Mouse (Mus musculus) myocyte (in vitro differentiated cells): ENCODE measurements at regions not wholly inside any gene's neighbourhood (a gene's known extent, or its start where the extent isn't known, plus 50 kb on each side); places are given as distances from the start of the nearest gene placed in this dataset.

ENCODE experiments used
- H3K27me3 ChIP-seq: one replicate; pipeline ENCODE4 v1.6.1; 2011; ENCODE audit not compliant: control insufficient read depth, insufficient read depth, insufficient read length
- H3K36me3 ChIP-seq: one replicate; pipeline ENCODE4 v1.6.1; 2011; ENCODE audit not compliant: control insufficient read depth, insufficient read depth
- H3K4me2 ChIP-seq: one replicate; pipeline ENCODE4 v1.6.1; 2011; ENCODE audit warnings: low read depth, control low read depth
- H3K4me3 ChIP-seq: one replicate; pipeline ENCODE4 v1.5.1; 2011; ENCODE audit warnings: mild to moderate bottlenecking, control low read depth, moderate library complexity
- H3K79me2 ChIP-seq: one replicate; pipeline ENCODE4 v1.6.1; 2011; ENCODE audit not compliant: control insufficient read depth, insufficient read depth
- H3ac ChIP-seq: one replicate; pipeline ENCODE4 v1.6.1; 2011; ENCODE audit not compliant: control insufficient read depth, insufficient read length
- CEBPB ChIP-seq: IDR thresholded peaks from 2 replicates; pipeline ENCODE4 v1.6.1; 2011; ENCODE audit warnings: mild to moderate bottlenecking, moderate library complexity; ENCODE audit not compliant: poor library complexity, insufficient read depth, severe bottlenecking
- E2F4 ChIP-seq: IDR thresholded peaks from one replicate; pipeline ENCODE4 v1.6.1; 2011; ENCODE audit warnings: mild to moderate bottlenecking, control low read depth, moderate library complexity; ENCODE audit not compliant: insufficient read depth
- MAX ChIP-seq: IDR thresholded peaks from one replicate; pipeline ENCODE4 v1.6.1; 2011; ENCODE audit warnings: low read depth, mild to moderate bottlenecking, control low read depth
- MYOD1 ChIP-seq, 3 experiments: IDR thresholded peaks; one replicate each; pipeline ENCODE4 v1.6.1; 2011; ENCODE audit warnings: control low read depth in 2 of 3, low read depth in 2 of 3, mild to moderate bottlenecking in 2 of 3, moderate library complexity in 1 of 3; ENCODE audit not compliant: insufficient read length in 2 of 3, control insufficient read depth in 1 of 3
- MYOG ChIP-seq, 3 experiments: IDR thresholded peaks; one replicate each; pipeline ENCODE4 v1.6.1; 2011; ENCODE audit warnings: control low read depth in 2 of 3, low read depth in 2 of 3, mild to moderate bottlenecking in 2 of 3; ENCODE audit not compliant: insufficient read length in 2 of 3, control insufficient read depth in 1 of 3, insufficient read depth in 1 of 3
- POLR2A ChIP-seq: IDR thresholded peaks from one replicate; pipeline ENCODE4 v1.6.1; 2011; ENCODE audit warnings: low read depth, mild to moderate bottlenecking, control low read depth, moderate library complexity; ENCODE audit not compliant: insufficient read length
- POLR2AphosphoS2 ChIP-seq: IDR thresholded peaks from one replicate; pipeline ENCODE4 v1.6.1; 2011; ENCODE audit warnings: low read depth, control low read depth; ENCODE audit not compliant: insufficient read length
- REST ChIP-seq: IDR thresholded peaks from one replicate; pipeline ENCODE4 v1.6.1; 2011; ENCODE audit warnings: mild to moderate bottlenecking, control low read depth, moderate library complexity; ENCODE audit not compliant: insufficient read depth, insufficient read length
- SRF ChIP-seq: IDR thresholded peaks from one replicate; pipeline ENCODE4 v1.6.1; 2011; ENCODE audit warnings: low read depth; ENCODE audit not compliant: control insufficient read depth, insufficient read length
- TCF12 ChIP-seq: IDR thresholded peaks from one replicate; pipeline ENCODE4 v1.6.1; 2011; ENCODE audit warnings: mild to moderate bottlenecking, control low read depth; ENCODE audit not compliant: poor library complexity, insufficient read depth, severe bottlenecking
- TCF3 ChIP-seq: IDR thresholded peaks from one replicate; pipeline ENCODE4 v1.6.1; 2011; ENCODE audit warnings: low read depth, control low read depth; ENCODE audit not compliant: insufficient read length
- USF1 ChIP-seq: IDR thresholded peaks from one replicate; pipeline ENCODE4 v1.6.1; 2011; ENCODE audit warnings: low read depth, mild to moderate bottlenecking, control low read depth, moderate library complexity

DNA sequence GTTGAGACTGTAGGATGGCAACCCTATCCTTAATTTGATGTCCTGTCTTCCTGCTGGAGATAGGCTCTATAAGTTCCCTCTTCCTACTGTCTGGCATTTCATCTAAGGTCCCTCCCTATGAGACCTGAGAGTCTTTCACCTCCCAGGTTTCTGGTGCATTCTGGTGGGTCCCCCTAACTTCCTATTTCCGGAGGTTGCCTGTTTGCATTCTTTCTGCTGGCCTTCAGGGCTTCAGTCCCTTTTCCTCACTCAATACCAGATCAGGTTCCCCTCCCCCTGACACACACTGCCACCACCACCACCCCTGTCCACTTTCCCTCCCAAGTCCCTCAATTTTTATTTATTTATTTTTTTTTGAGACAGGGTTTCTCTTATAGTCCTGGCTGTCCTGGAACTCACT is 59.5 kb upstream of the Etv6 start:
- Histone ChIP-seq H3K27me3 (peaks cover 3% of the 10 kb centered on the region), H3K79me2 (no peaks in the 10 kb centered on the region), H3K36me3 (no peaks in the 10 kb centered on the region), H3K4me3 (no peak overlapping the region), H3ac (no peak overlapping the region), H3K4me2 (no peak overlapping the region)
- TF ChIP-seq USF1 (no peak), POLR2AphosphoS2 (no peak), POLR2A (no peak), E2F4 (no peak), CEBPB (no peak), TCF3 (no peak), SRF (no peak), MYOD1 (IDR thresholded peaks at IDR 0.05; ENCODE audit: control insufficient read depth in 1 of 3, insufficient read length in 2 of 3, low read depth in 2 of 3) (no peak), MYOG (IDR thresholded peaks at IDR 0.05; ENCODE audit: control insufficient read depth in 1 of 3, insufficient read depth in 1 of 3, insufficient read length in 2 of 3, low read depth in 2 of 3) (no peak), MAX (no peak), TCF12 (no peak), REST (no peak)

DNA sequence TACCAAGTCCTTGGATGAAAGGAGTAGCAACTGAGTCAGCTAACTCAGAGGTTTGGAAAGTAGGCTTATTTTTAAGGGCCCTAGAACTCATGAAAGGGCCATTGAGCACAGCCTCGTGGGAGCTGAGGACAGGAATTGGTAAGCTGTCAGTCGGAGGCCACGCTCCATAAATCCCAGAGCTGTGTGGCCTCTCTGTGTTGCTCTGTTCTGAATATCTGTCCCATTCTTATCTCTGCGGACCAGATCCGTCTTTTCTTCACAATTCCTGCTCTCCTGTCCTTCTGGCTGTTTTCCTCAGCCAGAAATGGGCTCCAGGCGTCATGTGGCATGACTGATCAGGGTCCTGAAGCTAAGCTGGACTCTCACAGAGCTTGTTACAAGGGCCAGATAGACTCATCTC is 58.6 kb upstream of the Etv6 start:
- no peak overlapping the region for H3K4me2 ChIP-seq
- no peak for TF ChIP-seq MYOD1 (IDR thresholded peaks at IDR 0.05; ENCODE audit: control insufficient read depth in 1 of 3, insufficient read length in 2 of 3, low read depth in 2 of 3)

DNA sequence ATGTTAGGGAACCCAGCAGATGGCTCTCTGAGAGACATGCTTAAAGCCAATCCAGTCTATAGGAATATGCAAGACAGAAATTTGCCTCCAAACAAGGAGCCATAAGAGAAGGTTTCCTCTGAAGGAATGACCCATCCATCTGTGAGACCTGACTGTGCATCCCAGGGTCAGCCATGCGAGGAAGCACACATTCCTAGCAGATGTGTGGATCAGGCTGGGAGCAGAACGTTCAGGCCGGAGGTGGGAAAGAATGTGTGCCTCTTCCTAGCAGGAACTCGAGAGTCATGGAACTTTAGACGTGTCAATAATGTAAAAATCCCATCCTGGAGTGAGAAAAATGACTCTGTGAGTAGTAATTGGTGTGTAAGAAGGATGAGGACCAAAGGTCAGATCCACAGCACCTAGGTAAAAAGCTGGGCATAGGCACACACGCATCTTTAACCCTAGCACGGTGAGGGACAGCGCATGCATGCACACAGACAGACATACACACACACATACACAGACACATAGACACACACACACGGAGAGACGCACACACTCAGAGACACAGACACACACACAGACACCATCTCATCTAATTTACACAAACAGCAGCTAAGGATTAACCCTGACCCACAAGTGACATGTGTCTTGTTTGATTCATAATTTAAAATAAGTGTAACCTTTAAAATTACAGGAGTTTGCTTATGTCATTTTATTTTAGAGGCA is 51.5 kb upstream of the Etv6 start:
- Histone ChIP-seq H3K4me3 (no peak overlapping the region), H3ac (no peak overlapping the region), H3K36me3 (no peaks in the 10 kb centered on the region), H3K27me3 (peaks cover 5% of the 10 kb centered on the region), H3K4me2 (no peak overlapping the region), H3K79me2 (no peaks in the 10 kb centered on the region)
- no peak for TF ChIP-seq MYOG (IDR thresholded peaks at IDR 0.05; ENCODE audit: control insufficient read depth in 1 of 3, insufficient read depth in 1 of 3, insufficient read length in 2 of 3, low read depth in 2 of 3)
- no peak for TF ChIP-seq SRF

More for the DNA sequence above, 58.6 kb upstream of the Etv6 start:
- H3K4me3 ChIP-seq, result no peak overlapping the region
- H3K27me3 ChIP-seq, result peaks cover 3% of the 10 kb centered on the region
- H3K36me3 ChIP-seq, result no peaks in the 10 kb centered on the region
- no peaks in the 10 kb centered on the region for H3K79me2 ChIP-seq
- H3ac ChIP-seq, result no peak overlapping the region

DNA sequence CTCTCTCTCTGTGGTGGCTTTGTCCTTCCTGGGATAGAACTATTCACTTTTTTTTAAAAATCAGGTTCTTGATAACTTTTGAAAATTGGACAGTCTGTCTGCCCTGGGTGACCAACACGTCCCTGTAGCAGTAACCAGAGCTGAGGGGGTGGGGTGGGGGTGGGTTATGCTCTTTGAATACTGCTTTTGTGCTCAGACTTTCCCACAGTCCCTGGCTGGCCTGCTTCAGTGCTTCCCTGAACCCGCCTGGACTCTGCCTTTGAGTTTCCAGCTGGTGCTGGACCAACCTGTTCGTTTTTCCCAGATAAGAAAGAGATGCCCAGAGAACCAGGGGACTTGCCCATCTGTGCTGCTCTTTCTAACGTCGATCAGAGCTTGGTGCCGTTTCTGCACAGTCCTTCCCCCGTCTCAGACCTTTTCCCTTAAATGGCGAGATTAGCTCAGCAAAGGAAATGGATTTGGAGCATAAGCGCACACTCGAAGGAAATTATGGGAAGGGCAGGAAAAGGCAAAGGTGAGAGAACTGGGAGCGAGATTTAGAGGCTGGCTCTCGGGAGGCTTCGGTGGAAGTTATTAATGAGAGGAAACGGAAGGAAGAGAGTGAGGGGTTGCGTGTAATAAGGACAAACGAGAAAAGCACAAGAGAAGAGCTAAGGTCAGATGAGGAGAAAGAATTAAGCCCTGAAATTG is 50.7 kb upstream of the Etv6 start:
- Histone ChIP-seq H3ac (no peak overlapping the region), H3K36me3 (no peaks in the 10 kb centered on the region), H3K79me2 (no peaks in the 10 kb centered on the region), H3K27me3 (peaks cover 5% of the 10 kb centered on the region), H3K4me2 (no peak overlapping the region), H3K4me3 (no peak overlapping the region)
- TF ChIP-seq POLR2A (no peak), USF1 (no peak), TCF3 (no peak), MYOG (IDR thresholded peaks at IDR 0.05; ENCODE audit: control insufficient read depth in 1 of 3, insufficient read depth in 1 of 3, insufficient read length in 2 of 3, low read depth in 2 of 3) (no peak), MYOD1 (IDR thresholded peaks at IDR 0.05; ENCODE audit: control insufficient read depth in 1 of 3, insufficient read length in 2 of 3, low read depth in 2 of 3) (no peak), SRF (no peak), MAX (no peak)
